In genomic region chr11:90381113-90381512, GRCm38 (mm10) we compare ENCODE assay signal across 14 mouse cellular contexts. TPM values are rescaled to one million over a fixed set of nuclear protein-coding genes. Genes with fewer than 3 reads are reported as not detected.
DNase-seq lines count a peak whose midpoint lies in the region; ATAC-seq and TF ChIP-seq lines count a peak whose summit lies in the region.
"Had no signal": no experiment of that assay in that cellular context is flagged by ENCODE, and none has a peak within 500 bp of the region (broad histone marks: within the 10 kb centered on the region; RNA-seq: fewer than 3 reads in every experiment).

No protein-coding gene starts in this region.

- peak; percentile 55 for TF ChIP-seq CTCF in intestine, postnatal 0 days (IDR thresholded peaks at IDR 0.05; ENCODE audit: low read depth)

- H3K27me3 ChIP-seq in forebrain, embryonic 14.5 days (replicated peaks; ENCODE audit: control insufficient read depth, insufficient read depth, low read length), result no peaks in the 10 kb centered on the region
- peaks cover 3% of the 10 kb centered on the region; the same call in 1 of the 2 replicates for H3K27me3 ChIP-seq in forebrain, embryonic 11.5 days (ENCODE audit: control insufficient read depth, insufficient read depth, low read length)
- H3K27me3 ChIP-seq in intestine, postnatal 0 days (replicated peaks; ENCODE audit: control insufficient read depth, insufficient read depth, low read length), result peaks cover 10% of the 10 kb centered on the region; the same call in 1 of the 2 replicates
- no peaks in the 10 kb centered on the region for H3K27me3 ChIP-seq in intestine, embryonic 16.5 days (replicated peaks; ENCODE audit: control insufficient read depth, insufficient read depth, low read length)
- 0 out of 2 replicates have a peak, but pooled peaks cover 3% of the 10 kb centered on the region for H3K27me3 ChIP-seq in neural tube, embryonic 12.5 days (replicated peaks)
- H3K27me3 ChIP-seq in neural tube, embryonic 15.5 days (replicated peaks), result peaks cover 15% of the 10 kb centered on the region
- H3K27me3 ChIP-seq: lung, embryonic 15.5 days had no signal

- WGBS in forebrain, embryonic 14.5 days, result 54% methylated on average over 5 of the region's 5 CpGs
- 46% methylated on average over 5 of the region's 5 CpGs for WGBS in forebrain, embryonic 11.5 days
- WGBS in intestine, postnatal 0 days, result 60% methylated on average over 5 of the region's 5 CpGs
- WGBS in intestine, embryonic 16.5 days, result 57% methylated on average over 5 of the region's 5 CpGs
- 58% methylated on average over 5 of the region's 5 CpGs for WGBS in neural tube, embryonic 12.5 days
- 44% methylated on average over 5 of the region's 5 CpGs for WGBS in neural tube, embryonic 15.5 days

- no peaks in the 10 kb centered on the region for H3K9me3 ChIP-seq in forebrain, embryonic 14.5 days (replicated peaks; ENCODE audit: control insufficient read depth, low read length)
- H3K9me3 ChIP-seq in forebrain, embryonic 11.5 days (ENCODE audit: control insufficient read depth, low read length), result no peaks in the 10 kb centered on the region
- no peaks in the 10 kb centered on the region for H3K9me3 ChIP-seq in intestine, postnatal 0 days (ENCODE audit: control insufficient read depth)
- H3K9me3 ChIP-seq in intestine, embryonic 16.5 days (ENCODE audit: control insufficient read depth, low read length), result no peaks in the 10 kb centered on the region
- H3K9me3 ChIP-seq in neural tube, embryonic 12.5 days, result no peaks in the 10 kb centered on the region
- no peaks in the 10 kb centered on the region for H3K9me3 ChIP-seq in neural tube, embryonic 15.5 days (replicated peaks)
- H3K9me3 ChIP-seq: embryonic facial prominence, embryonic 13.5 days; lung, embryonic 15.5 days; neural tube, embryonic 13.5 days had no signal

- H3K36me3 ChIP-seq in forebrain, embryonic 14.5 days (ENCODE audit: control insufficient read depth, insufficient read depth, low read length), result no peaks in the 10 kb centered on the region
- no peaks in the 10 kb centered on the region for H3K36me3 ChIP-seq in forebrain, embryonic 11.5 days (ENCODE audit: control insufficient read depth, insufficient read depth, low read length)
- no peaks in the 10 kb centered on the region for H3K36me3 ChIP-seq in intestine, postnatal 0 days (ENCODE audit: control insufficient read depth, insufficient read depth)
- H3K36me3 ChIP-seq in intestine, embryonic 16.5 days (ENCODE audit: control insufficient read depth, insufficient read depth, low read length), result no peaks in the 10 kb centered on the region
- no peaks in the 10 kb centered on the region for H3K36me3 ChIP-seq in neural tube, embryonic 12.5 days
- no peaks in the 10 kb centered on the region for H3K36me3 ChIP-seq in neural tube, embryonic 15.5 days
- H3K36me3 ChIP-seq: lung, embryonic 15.5 days; neural tube, embryonic 13.5 days had no signal

- DNase-seq in forebrain, embryonic 14.5 days (ENCODE audit: low spot score), result peak; percentile 44
- DNase-seq in forebrain, embryonic 11.5 days (ENCODE audit: low spot score), result no peak
- no peak for DNase-seq in adrenal gland, postnatal 25 days
- DNase-seq: B cell, adult 2 months; gastrocnemius, postnatal 14 days; kidney, postnatal 10 days had no signal

- 0 out of 2 replicates have a peak, but pooled peaks have one; percentile 49 for ATAC-seq in forebrain, embryonic 14.5 days
- ATAC-seq in forebrain, embryonic 11.5 days (replicated peaks; ENCODE audit: low FRiP score), result no peak
- ATAC-seq in intestine, postnatal 0 days, result no peak
- no peak for ATAC-seq in intestine, embryonic 16.5 days
- peak; percentile 49; the same call in 1 of the 2 replicates for ATAC-seq in neural tube, embryonic 12.5 days (ENCODE audit: low FRiP score, low read depth)
- no peak for ATAC-seq in neural tube, embryonic 15.5 days (ENCODE audit: low FRiP score)
- no peak for ATAC-seq in megakaryocyte, adult 5-6 weeks (ENCODE audit: poor library complexity, severe bottlenecking)

- no peak overlapping the region for H3K4me2 ChIP-seq in forebrain, embryonic 14.5 days (ENCODE audit: low read length)
- H3K4me2 ChIP-seq in forebrain, embryonic 11.5 days (ENCODE audit: low read depth, low read length, severe bottlenecking), result no peak overlapping the region
- H3K4me2 ChIP-seq in intestine, postnatal 0 days (replicated peaks; ENCODE audit: low read depth), result no peak overlapping the region
- no peak overlapping the region for H3K4me2 ChIP-seq in intestine, embryonic 16.5 days (ENCODE audit: low read depth, low read length)
- no peak overlapping the region for H3K4me2 ChIP-seq in neural tube, embryonic 12.5 days (replicated peaks)
- H3K4me2 ChIP-seq in neural tube, embryonic 15.5 days, result no peak overlapping the region

- no peak overlapping the region for H3K4me3 ChIP-seq in forebrain, embryonic 14.5 days (ENCODE audit: low read depth, low read length)
- no peak overlapping the region for H3K4me3 ChIP-seq in forebrain, embryonic 11.5 days (ENCODE audit: low read depth, low read length)
- H3K4me3 ChIP-seq in intestine, postnatal 0 days (ENCODE audit: low read depth, low read length), result no peak overlapping the region
- H3K4me3 ChIP-seq in intestine, embryonic 16.5 days (ENCODE audit: low read length), result no peak overlapping the region
- H3K4me3 ChIP-seq in neural tube, embryonic 12.5 days, result no peak overlapping the region
- H3K4me3 ChIP-seq in neural tube, embryonic 15.5 days (replicated peaks), result no peak overlapping the region
- H3K4me3 ChIP-seq: embryonic facial prominence, embryonic 13.5 days; lung, embryonic 15.5 days; neural tube, embryonic 13.5 days had no signal

- H3K4me1 ChIP-seq in forebrain, embryonic 14.5 days (ENCODE audit: control insufficient read depth, insufficient read depth, low read length), result peaks cover 10% of the 10 kb centered on the region; the same call in 1 of the 2 replicates
- H3K4me1 ChIP-seq in forebrain, embryonic 11.5 days (replicated peaks; ENCODE audit: control insufficient read depth, insufficient read depth, low read length), result peaks cover 2% of the 10 kb centered on the region; the same call in 1 of the 2 replicates
- H3K4me1 ChIP-seq in intestine, postnatal 0 days (replicated peaks; ENCODE audit: control insufficient read depth, insufficient read depth, low read length), result no peaks in the 10 kb centered on the region
- peaks cover 8% of the 10 kb centered on the region for H3K4me1 ChIP-seq in intestine, embryonic 16.5 days (ENCODE audit: control insufficient read depth, insufficient read depth, low read length)
- peaks cover 9% of the 10 kb centered on the region for H3K4me1 ChIP-seq in neural tube, embryonic 12.5 days
- H3K4me1 ChIP-seq in neural tube, embryonic 15.5 days, result peaks cover 21% of the 10 kb centered on the region

- H3K27ac ChIP-seq in forebrain, embryonic 14.5 days (ENCODE audit: low read depth, low read length), result no peak overlapping the region
- H3K27ac ChIP-seq in forebrain, embryonic 11.5 days (ENCODE audit: low read depth, low read length), result no peak overlapping the region
- H3K27ac ChIP-seq in intestine, postnatal 0 days (ENCODE audit: low read depth, low read length), result no peak overlapping the region
- no peak overlapping the region for H3K27ac ChIP-seq in intestine, embryonic 16.5 days (ENCODE audit: low read length)
- H3K27ac ChIP-seq in neural tube, embryonic 12.5 days, result no peak overlapping the region
- H3K27ac ChIP-seq in neural tube, embryonic 15.5 days (replicated peaks), result no peak overlapping the region

- H3K9ac ChIP-seq in forebrain, embryonic 14.5 days (ENCODE audit: low read length), result no peak overlapping the region
- no peak overlapping the region for H3K9ac ChIP-seq in forebrain, embryonic 11.5 days (ENCODE audit: low read length)
- no peak overlapping the region for H3K9ac ChIP-seq in intestine, postnatal 0 days (ENCODE audit: low read depth, low read length)
- H3K9ac ChIP-seq in intestine, embryonic 16.5 days (ENCODE audit: low read depth, low read length), result no peak overlapping the region
- no peak overlapping the region for H3K9ac ChIP-seq in neural tube, embryonic 12.5 days
- H3K9ac ChIP-seq in neural tube, embryonic 15.5 days (replicated peaks), result no peak overlapping the region
- H3K9ac ChIP-seq: embryonic facial prominence, embryonic 13.5 days; lung, embryonic 15.5 days; neural tube, embryonic 13.5 days had no signal

RNA-seq across cellular contexts. Expression of gene Hlf, which starts 9.6 kb away (rescaled TPM):
- 3.5 and 4.9 TPM in 2 replicates for polyA plus RNA-seq in forebrain, embryonic 14.5 days (2014; fragmentation: Nextera tagmentation; extraction: Ambion mirVana)
- polyA plus RNA-seq in forebrain, embryonic 11.5 days (2014; fragmentation: Nextera tagmentation; extraction: Ambion mirVana), result 1.2 and 2.2 TPM in 2 replicates
- polyA plus RNA-seq in intestine, postnatal 0 days (2015; fragmentation: Nextera tagmentation; extraction: Ambion mirVana), result 0.81 and 1.0 TPM in 2 replicates
- 0.79 and 2.1 TPM in 2 replicates for polyA plus RNA-seq in intestine, embryonic 16.5 days (2015; fragmentation: Nextera tagmentation; extraction: Ambion mirVana)
- polyA plus RNA-seq in neural tube, embryonic 12.5 days (2016; fragmentation: Nextera tagmentation; extraction: Ambion mirVana), result 1.8 and 2.5 TPM in 2 replicates
- polyA plus RNA-seq in neural tube, embryonic 15.5 days (2015; fragmentation: Nextera tagmentation; extraction: Ambion mirVana), result 2.6 and 3.2 TPM in 2 replicates
- total RNA-seq in adrenal gland, postnatal 25 days (2021), result 17.9 and 22.8 TPM in 2 replicates
- 0.22 and 0.73 TPM in 2 replicates for total RNA-seq in megakaryocyte, adult 5-6 weeks (2015)
- total RNA-seq in megakaryocyte, adult 5-6 weeks (2017), result 0.07 and 0.37 TPM in 2 replicates

Comparison
In these comparisons a context has a peak if more than half of its experiments do, and no peak if none do; other contexts are left out.
1. ATAC-seq: peak in forebrain, embryonic 14.5 days (single experiment) and neural tube, embryonic 12.5 days (single experiment); none in forebrain, embryonic 11.5 days (single experiment), intestine, postnatal 0 days (single experiment), intestine, embryonic 16.5 days (single experiment), neural tube, embryonic 15.5 days (single experiment) and megakaryocyte, adult 5-6 weeks (single experiment).